Mouse (Mus musculus) layer of hippocampus, adult 18-20 months (tissue): Measurements from ENCODE around the gene Sfxn2. TPM values are rescaled to one million over a fixed set of nuclear protein-coding genes. Genes with fewer than 3 reads are reported as not detected.

ENCODE experiments used
- DNase-seq, 2 experiments: peaks; one replicate each; pipeline ENCODE4 v3.0.0; 2022; ENCODE audit warnings: low spot score in 2 of 2
- total RNA-seq, 2 experiments: library from RNA; stranded (reverse); gene quantifications; 2 replicates each; pipeline ENCODE4 v1.2.3; 2021

Sfxn2 gene
- total RNA-seq, 2 experiments from 2014 or later, result 5.2 to 7.6 TPM

DNA sequence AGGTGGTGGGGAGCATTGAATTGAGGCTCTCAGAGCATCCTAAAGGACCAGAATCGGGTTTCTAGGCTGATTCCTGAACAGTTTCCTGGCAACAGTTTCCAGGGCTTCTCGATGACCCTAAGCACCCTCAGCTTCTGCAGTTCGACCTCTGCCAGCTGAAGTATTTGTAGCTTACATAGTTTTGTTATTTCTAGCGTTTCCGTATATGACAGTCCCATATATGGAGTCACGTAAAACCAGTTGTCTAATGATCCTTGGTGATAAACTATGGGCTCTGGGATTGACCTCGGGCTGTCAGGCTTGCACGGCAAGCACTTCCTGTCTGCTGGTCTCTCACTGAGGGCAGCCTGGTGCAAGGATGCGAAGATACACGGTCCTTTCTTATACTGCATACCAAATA lies 52.4 kb downstream of the Sfxn2 start:
- DNase-seq, result no peak

DNA sequence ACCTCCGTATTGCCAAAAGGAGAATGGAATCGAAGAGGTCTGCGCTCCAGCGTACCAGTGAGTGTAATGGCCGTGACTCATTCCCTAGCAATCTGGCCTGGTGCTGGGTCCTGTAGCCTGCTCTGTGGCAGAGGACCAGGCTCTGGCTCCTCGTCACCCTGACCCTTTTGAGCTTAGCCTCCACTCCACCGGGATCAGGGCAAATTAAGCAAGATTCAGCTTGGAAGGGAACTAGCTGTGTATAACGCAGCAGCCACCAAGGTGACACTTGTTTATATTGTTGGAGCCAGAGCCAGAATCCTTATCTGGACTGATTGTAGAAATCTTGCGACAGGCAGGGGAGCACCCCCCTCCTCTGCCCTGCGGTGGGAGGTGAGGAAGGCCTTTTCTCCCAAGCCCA lies 55.2 kb downstream of the Sfxn2 start:
- DNase-seq, result no peak

DNA sequence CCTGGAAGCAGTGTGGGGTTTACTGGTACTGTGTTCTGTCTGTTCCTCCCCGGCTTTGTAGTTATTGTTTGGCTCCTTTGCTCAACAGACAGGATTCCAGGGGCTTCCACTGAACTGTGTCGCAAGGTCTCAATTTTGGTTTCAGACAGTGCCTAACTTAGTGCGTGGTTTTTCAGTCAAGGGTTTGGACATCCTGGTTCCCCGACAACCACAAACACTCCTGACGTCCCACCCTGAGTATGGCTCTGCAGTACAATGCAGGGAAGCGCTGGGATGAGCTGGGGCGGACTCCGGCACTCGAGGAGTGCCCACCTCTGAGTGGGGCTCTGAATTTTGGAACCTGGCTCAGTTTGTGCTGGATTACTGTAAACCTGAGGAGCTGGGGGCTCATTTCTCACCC lies 56.6 kb downstream of the Sfxn2 start:
- DNase-seq, result no peak

DNA sequence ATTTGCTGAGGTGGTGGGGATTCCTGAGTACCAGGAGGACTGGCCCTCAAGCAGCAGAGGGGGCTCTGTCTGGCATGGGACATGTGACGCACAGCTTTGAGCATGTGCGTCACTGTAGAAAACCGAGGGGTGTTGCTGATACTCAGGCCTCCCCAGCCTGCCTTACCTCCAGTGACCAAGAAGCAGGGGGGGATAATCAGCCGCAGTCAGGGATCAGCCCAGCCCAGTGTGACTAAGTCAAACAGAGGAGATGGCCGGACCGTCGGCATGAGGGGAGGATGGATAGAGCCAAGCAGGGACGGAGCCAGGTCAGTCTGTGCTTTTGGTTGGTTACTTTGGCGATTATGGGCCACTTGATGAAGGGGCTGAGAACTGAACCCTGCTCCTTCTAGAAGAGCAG lies 58.5 kb downstream of the Sfxn2 start:
- no peak for DNase-seq

DNA sequence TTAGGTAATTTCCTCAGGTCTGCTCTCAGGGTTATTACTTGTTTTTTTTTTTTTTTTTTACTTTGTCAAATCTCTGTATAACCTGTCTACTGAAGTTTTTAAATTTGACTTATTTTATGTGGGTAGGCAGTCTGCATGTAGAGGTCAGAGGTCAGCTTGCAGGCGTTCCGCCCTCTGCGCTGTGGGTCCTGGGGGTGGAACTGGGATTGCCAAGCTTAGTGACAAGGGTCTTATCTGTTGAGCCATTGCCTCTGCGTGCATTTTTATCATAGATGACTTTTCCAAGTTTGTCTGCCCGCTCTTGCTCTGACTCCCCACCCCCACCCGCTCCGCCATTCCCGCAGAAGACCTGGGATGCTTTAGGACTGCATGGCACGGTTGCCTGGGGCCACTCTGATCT lies 62.6 kb downstream of the Sfxn2 start:
- DNase-seq, result no peak

DNA sequence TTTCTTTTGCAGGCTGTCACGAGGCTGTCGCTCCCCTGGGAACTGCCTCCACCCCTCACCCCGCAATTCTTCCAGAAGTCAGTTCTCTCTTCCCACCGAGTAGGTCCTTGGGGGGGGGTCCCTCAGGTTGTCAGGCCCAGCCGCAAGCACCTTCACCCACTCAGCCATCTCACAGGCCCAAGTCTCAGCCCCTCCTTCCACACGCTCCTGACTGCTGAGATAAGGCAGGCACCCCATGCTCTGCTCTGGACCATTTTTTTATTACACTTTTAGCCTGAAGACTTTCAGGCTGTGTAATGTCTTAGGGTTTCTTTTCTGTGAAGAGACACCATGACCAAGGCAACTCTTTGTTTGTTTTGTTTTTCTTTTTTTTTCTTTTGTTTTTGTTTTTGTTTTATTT lies 64.4 kb downstream of the Sfxn2 start:
- DNase-seq, result no peak

DNA sequence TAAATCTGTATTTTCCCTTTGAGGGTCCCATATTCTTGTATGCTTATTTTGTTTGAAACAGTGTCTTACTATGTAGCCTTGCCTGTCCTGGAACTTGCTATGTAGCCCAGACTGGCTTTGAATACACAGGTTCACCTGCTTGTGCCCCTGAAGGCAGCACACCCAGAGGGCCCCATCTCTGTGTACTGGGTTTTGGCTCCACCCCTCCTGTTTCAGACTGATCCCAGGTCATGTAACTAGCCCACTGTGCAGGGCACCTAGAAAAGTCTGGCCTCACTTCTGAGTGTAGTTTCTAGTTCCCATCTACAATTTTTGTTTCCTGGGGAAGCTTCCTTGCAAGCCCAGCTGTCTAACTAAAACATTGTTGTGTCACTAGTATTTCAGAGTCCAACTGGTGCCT lies 65.9 kb downstream of the Sfxn2 start:
- no peak for DNase-seq

DNA sequence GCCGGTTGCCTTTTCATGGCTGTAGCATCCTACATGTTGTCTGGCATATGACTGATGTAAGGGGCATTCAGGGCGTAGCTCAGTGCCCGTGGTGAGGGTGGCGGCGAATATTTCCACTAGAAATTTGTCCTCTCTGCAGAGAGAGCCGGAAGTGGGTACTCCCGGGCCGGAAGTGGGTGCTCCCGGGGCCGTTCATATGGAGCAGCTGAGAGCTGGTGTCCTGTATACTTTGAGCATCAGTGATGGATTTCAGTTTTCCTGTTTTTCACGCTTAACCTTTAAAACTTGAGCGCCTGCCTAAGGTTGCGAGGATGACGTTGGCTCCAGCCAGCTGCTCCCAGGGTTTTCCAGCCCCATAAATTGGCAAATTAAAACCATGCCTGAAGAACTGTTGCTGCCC lies 66.3 kb downstream of the Sfxn2 start:
- no peak for DNase-seq

DNA sequence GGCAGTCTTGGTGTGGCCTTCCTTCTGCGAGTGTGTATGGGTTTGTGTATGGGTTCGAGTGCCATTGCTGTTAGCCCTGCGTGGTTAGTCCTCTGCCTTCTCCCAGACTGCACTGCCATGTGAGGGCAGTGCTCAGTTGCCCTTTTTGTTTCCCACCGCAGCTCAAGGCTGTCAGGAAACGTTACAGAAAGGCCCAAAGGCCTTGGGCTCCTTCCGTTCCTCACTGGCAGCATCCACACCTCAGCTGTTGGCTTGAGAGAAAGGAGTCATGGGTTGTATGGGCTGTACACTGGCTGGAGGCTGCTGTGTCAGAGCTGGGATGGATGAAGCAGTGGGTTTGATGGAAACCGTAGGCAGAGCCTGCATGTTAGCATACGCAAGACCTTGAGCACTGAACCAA lies 67.6 kb downstream of the Sfxn2 start:
- no peak for DNase-seq

DNA sequence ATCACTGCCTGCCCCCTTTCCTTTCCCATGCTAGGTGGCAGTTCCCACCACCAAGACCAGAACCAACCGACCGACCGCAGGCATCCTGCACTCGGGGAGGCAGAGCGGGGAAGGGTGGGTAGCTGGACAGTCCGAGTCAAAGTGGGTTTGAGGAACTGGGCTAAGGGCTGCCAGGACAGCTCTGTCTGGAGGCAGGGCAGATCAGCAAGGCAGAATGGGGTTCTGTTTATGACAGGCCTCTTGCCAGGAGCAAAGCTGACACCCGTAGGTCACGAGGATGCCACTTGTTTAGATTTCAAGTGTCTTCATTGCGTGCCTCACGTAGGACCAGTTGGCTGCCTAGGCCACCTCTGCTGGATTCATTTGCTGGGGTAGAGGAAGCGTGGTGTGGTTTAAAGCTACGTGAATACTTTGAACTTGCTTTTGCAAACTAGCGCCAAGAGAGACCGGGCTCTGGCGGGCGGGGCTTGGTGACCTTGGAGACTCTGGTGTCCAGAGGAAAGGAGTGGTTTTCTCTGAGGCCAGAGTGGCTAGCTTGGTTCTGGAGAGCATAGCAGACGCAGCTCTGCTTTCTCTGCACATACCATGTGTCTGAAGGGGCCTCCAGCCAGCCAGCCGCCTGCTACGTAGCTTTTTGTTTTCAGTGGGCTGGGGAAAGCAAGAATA lies 68.4 kb downstream of the Sfxn2 start:
- DNase-seq, result peak in 1 of 2 experiments; percentile 39

DNA sequence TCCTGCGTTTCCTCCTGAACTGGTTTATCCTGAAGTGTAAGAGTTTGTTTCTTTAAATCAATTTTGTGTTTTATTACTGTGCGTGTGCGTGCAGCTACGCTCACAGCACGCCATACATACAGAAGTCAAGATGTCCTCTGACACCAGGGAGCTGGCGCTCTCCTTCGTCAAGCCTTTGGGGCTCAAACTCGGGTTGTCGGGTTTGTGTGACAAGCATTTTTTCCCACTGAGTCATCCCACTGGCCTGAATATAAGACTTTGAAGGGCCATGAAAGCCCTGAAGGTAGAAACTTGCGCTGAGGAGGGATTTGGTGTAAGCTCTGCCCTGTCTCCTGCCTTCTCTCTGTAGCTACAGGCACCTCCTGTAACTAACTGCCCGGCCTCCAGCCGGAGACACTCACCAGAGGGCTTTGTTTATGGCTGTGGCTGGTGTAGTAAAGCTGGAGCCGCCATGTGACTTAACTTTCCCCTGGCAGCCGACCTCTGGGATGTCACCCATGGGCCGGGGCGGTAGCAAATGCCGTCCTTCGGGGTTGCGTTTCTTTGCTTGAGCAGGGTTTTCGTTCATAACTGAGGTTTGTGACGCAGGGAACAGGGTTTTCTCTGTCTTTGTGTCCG lies 69.1 kb downstream of the Sfxn2 start:
- no peak for DNase-seq

DNA sequence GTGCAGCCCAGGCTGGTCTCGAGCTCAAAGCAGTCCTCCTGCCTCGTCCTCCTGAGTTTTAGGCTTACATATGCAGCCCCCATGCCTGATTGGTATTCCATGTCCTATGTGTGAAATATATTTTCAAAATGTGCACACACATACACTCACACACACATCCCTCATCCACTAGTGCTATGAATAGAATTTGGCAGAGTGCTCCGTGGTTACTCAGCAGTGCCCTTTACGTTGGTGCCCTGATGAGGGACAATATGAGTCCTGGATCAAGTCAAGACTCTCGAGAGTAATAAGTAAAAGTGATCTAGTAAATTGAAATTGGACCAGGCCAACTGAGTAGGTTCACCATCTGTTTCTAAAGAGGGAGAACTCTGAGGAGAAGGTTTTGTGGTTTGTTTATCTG lies 70.1 kb downstream of the Sfxn2 start:
- DNase-seq, result no peak

DNA sequence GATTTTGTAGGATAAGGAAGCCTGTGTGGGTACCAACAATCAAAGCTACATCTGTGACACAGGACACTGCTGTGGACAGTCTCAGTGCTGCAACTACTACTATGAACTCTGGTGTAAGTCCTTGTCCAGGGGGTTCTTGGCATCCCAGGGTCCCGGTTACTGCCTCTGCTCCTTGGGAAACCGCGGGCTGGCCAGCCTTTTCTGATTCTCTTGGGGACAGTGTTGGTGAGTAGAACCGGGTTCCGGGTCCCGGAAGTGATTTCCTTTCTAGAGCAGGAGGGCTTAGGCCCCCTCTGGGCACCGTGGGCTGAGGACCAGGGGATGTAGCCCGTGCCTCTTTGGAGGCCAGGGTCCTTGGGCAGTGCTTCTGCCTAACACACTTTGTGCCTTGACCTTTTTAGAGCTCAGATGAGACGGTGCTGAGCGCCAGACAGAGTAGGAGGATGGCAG lies 71.2 kb downstream of the Sfxn2 start:
- no peak for DNase-seq

DNA sequence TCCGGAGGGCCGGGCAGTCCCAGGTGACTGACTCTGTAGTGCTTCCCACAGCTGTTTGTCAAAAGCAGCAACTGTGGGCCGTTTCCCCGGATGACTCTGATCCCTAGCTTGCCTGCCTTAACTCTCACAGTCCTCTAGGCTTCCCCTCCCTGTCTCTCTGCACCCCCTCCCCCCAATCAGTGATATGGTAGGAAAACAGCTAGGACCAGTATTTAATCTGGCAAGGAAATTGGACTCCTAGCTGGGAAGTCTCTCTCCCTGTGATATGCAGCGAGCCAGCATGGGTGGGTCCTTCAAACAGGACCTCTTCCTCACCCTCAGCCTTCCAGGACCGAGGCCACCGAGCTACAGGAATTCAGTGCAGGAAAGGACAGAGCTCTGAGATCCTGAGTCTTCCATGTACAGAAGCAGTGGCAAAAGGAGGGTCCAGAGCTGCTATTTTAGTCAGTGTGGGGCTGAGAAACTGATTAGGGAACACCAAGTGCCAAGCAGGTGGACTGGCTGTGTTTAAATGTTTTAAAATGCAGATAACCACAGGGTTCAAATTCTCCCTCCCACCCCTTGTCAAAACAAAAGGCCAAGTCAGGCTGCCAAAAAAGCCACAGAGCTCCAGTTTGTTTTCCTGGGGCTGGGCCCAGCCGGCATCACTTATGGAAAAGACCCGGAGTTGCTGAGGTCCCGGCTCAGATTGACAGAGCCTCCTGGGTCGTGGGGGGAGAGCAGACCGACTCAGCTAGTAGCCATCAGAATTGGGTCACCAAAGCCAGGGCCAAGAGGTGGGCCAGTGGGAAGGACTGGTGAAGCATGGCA lies 71.8 kb downstream of the Sfxn2 start:
- no peak for DNase-seq

DNA sequence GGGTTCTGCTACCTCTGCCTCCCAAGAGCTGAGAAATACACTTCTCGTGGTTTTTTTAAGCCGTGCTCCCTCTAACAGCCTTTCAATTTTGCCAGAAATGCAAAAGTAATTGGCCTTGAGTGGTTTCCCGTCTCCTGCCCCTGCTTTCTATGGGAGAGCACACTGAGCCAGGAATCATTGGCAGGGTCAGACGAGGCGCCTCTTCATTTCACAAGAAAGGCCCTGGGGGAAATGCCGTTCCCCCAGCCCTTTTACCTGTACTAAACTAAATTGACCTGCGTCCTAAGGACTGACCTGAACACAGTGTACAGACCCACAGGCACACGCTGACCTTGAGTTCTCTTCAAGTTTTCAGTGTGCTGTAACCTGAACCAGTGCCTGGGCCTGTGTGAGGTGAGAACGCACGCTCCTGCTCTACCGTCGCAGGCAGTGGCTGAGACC lies 72.9 kb downstream of the Sfxn2 start:
- DNase-seq, result no peak

DNA sequence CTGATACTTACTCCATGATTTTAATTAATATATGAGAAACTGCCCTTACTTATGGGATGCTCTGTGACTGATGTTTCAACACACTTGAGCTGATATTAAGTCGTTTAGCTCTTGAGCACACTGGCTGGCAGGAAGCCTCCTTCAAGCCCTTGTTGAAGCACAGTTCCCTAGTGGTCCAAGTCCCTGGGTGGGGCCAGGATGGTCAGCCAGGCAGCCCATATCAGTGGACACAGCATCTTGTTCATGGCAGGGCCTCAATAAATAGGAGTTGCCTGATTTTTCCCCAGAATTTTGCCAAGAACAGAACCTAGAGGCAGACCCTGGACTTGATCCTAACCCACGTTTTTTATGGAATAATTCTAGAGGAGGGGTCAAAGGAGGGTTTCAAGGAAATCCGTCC lies 74.1 kb downstream of the Sfxn2 start:
- no peak for DNase-seq

Other genes with a start within 250 kb of the Sfxn2 start
- 100 to 1,000 TPM; 799 to 877 TPM for gene Psd, start 246.2 kb upstream of the Sfxn2 start, total RNA-seq
- 10 to 100 TPM; 30.7 to 31.5 TPM for gene Fbxl15, start 245.2 kb upstream of the Sfxn2 start, total RNA-seq
- 100 to 1,000 TPM; 179 to 182 TPM for gene Cuedc2, start 234.7 kb upstream of the Sfxn2 start, total RNA-seq
- gene Mfsd13a, start 232.2 kb upstream of the Sfxn2 start, total RNA-seq, result 10 to 100 TPM; 28.2 to 29.0 TPM
- 1 to 10 TPM in 1 of 2 experiments, under 1 TPM in 1; 0.77 to 1.2 TPM for gene 2310034G01Rik, start 223.1 kb upstream of the Sfxn2 start, total RNA-seq
- gene Actr1a, start 177.6 kb upstream of the Sfxn2 start, total RNA-seq, result 100 to 1,000 TPM; 192 to 196 TPM
- gene Sufu, start 176.5 kb upstream of the Sfxn2 start, total RNA-seq, result 10 to 100 TPM; 20.0 to 20.1 TPM
- 100 to 1,000 TPM; 110 to 112 TPM for gene Trim8, start 71.7 kb upstream of the Sfxn2 start, total RNA-seq
- 100 to 1,000 TPM; 127 to 132 TPM for gene Arl3, start 167 bp upstream of the Sfxn2 start, total RNA-seq
- gene Wbp1l, start 25.7 kb downstream of the Sfxn2 start, total RNA-seq, result 10 to 100 TPM; 38.1 to 40.1 TPM
- not detected for gene Cyp17a1, start 99.8 kb downstream of the Sfxn2 start, total RNA-seq
- 10 to 100 TPM; 19.1 to 21.2 TPM for gene Borcs7, start 116.5 kb downstream of the Sfxn2 start, total RNA-seq
- gene As3mt, start 134.1 kb downstream of the Sfxn2 start, total RNA-seq, result 10 to 100 TPM; 25.7 to 28.1 TPM
- 10 to 100 TPM; 39.4 to 41.1 TPM for gene Cnnm2, start 188.2 kb downstream of the Sfxn2 start, total RNA-seq